Mouse (Mus musculus): ENCODE measurements around the gene Smcr8. TPM values are rescaled to one million over a fixed set of nuclear protein-coding genes. Genes with fewer than 3 reads are reported as not detected.
A peak's percentile ranks its signal among the peaks of the same experiment; 100 is the strongest.

Smcr8 gene
- polyA plus RNA-seq, 1 experiment from 2014 or later: 3.6 TPM

DNA sequence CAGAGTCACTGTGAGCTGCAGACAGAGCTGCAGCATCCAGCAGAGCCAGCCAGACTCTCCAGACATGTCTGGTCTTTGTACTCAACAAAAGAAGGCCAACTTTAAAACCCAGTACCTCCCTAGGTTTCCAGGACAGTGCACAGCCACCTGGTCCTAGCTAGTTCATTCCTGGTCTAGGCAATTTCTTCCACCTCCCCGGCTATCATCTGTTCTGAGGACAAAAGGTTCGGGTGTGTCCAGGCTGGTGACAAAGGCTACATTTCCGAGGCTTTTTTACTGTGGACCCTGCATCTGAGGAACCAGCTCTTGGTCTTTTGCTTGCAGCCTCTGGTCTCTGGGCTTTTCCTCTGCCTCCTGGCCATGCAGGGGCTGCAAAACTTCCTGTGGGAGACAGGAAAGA lies 37.0 kb upstream of the Smcr8 start:
- no peaks in the 10 kb centered on the region for H3K9me3 ChIP-seq (replicated peaks; ENCODE audit: control insufficient read depth, low read length)
- no peaks in the 10 kb centered on the region for H3K27me3 ChIP-seq (ENCODE audit: control insufficient read depth, insufficient read depth, low read depth, low read length)
- WGBS (ENCODE audit: insufficient replicate concordance): 75% methylated on average over 3 of the region's 3 CpGs
- H3K9ac ChIP-seq (ENCODE audit: low read depth, low read length): no peak overlapping the region
- no peak overlapping the region for H3K4me3 ChIP-seq (ENCODE audit: low read depth, low read length)
- H3K4me2 ChIP-seq (ENCODE audit: low read depth, low read length): no peak overlapping the region
- H3K36me3 ChIP-seq (ENCODE audit: control insufficient read depth, insufficient read depth): peaks cover 5% of the 10 kb centered on the region
- no peak overlapping the region for H3K27ac ChIP-seq (ENCODE audit: low read length)
- ATAC-seq (ENCODE audit: low read depth): no peak
- H3K4me1 ChIP-seq (ENCODE audit: control insufficient read depth, low read depth, low read length): peaks cover 3% of the 10 kb centered on the region; the same call in 1 of the 2 replicates

DNA sequence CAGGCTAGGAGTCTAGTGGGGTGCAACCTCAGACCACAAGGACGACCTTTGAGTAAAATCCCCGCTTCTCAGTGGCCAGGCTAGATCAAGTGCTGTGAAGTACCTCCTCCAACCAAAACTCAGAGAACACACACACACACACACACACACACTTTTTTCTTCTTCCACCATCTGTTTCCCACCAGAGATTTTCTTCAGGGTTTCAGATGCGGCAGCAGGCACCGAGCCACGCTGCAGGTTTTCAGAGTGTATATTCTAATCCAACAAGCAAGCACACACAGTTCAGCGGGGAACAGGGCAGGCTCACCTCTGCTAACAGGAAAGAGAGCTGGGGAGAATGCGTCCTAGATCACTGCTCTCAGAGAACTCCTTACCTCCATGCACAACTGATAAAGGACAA lies 21.8 kb upstream of the Smcr8 start:
- no peak for ATAC-seq (ENCODE audit: low read depth)
- Histone ChIP-seq H3K9me3 (replicated peaks; ENCODE audit: control insufficient read depth, low read length) (no peaks in the 10 kb centered on the region), H3K4me3 (ENCODE audit: low read depth, low read length) (no peak overlapping the region), H3K36me3 (ENCODE audit: control insufficient read depth, insufficient read depth) (peaks cover 16% of the 10 kb centered on the region), H3K27me3 (ENCODE audit: control insufficient read depth, insufficient read depth, low read depth, low read length) (no peaks in the 10 kb centered on the region), H3K4me1 (ENCODE audit: control insufficient read depth, low read depth, low read length) (no peaks in the 10 kb centered on the region), H3K27ac (ENCODE audit: low read length) (no peak overlapping the region), H3K9ac (ENCODE audit: low read depth, low read length) (no peak overlapping the region), H3K4me2 (ENCODE audit: low read depth, low read length) (no peak overlapping the region)
- WGBS (ENCODE audit: insufficient replicate concordance): 83% methylated on average over 7 of the region's 7 CpGs

DNA sequence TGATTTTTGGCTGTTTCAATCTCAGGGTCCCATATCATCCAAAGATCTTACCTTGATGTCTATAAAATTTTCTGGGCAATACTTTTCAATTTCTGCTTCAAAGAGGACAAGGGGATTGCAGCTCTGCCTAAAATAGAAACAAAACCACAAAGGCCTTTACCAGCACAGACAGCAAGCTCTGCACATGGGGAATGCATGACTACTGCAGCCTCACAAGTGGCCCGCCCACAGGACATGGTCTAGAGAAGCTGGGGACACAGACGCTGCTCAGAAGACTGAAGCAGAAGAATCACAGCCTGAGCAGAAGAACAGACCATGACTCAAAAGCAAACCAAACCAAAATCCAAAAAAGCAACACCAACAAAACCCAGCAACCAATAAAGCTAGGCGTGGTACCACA lies 15.6 kb upstream of the Smcr8 start:
- 65% methylated on average over 3 of the region's 3 CpGs for WGBS (ENCODE audit: insufficient replicate concordance)
- H3K27me3 ChIP-seq (ENCODE audit: control insufficient read depth, insufficient read depth, low read depth, low read length): no peaks in the 10 kb centered on the region
- no peak overlapping the region for H3K27ac ChIP-seq (ENCODE audit: low read length)
- no peak for ATAC-seq (ENCODE audit: low read depth)
- no peak overlapping the region for H3K4me2 ChIP-seq (ENCODE audit: low read depth, low read length)
- H3K4me3 ChIP-seq (ENCODE audit: low read depth, low read length): no peak overlapping the region
- peaks cover 4% of the 10 kb centered on the region for H3K36me3 ChIP-seq (ENCODE audit: control insufficient read depth, insufficient read depth)
- H3K4me1 ChIP-seq (ENCODE audit: control insufficient read depth, low read depth, low read length): no peaks in the 10 kb centered on the region
- no peaks in the 10 kb centered on the region for H3K9me3 ChIP-seq (replicated peaks; ENCODE audit: control insufficient read depth, low read length)
- no peak overlapping the region for H3K9ac ChIP-seq (ENCODE audit: low read depth, low read length)

DNA sequence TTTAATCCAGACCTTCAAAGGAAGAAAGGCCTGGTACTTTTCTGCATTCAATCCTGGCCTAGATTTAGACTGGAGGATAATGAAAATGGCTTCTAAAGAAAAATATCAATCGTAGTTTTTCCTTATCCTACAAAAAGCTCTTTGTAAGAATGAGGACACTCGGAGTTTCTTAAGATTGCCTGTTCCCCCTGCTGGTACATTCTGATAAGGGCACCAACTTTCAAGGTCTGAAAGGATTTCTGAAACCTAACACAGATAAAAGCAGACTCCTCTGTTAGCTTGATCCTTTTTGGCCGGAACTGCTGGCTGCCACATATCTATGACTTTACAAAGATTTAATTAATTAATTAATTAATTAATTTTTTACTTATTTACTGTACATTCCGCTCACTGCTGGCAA lies 10.4 kb upstream of the Smcr8 start:
- Histone ChIP-seq H3K4me1 (ENCODE audit: control insufficient read depth, low read depth, low read length) (no peaks in the 10 kb centered on the region), H3K27ac (ENCODE audit: low read length) (no peak overlapping the region), H3K4me2 (ENCODE audit: low read depth, low read length) (no peak overlapping the region), H3K9me3 (replicated peaks; ENCODE audit: control insufficient read depth, low read length) (no peaks in the 10 kb centered on the region), H3K27me3 (ENCODE audit: control insufficient read depth, insufficient read depth, low read depth, low read length) (no peaks in the 10 kb centered on the region), H3K4me3 (ENCODE audit: low read depth, low read length) (no peak overlapping the region), H3K9ac (ENCODE audit: low read depth, low read length) (no peak overlapping the region), H3K36me3 (ENCODE audit: control insufficient read depth, insufficient read depth) (no peaks in the 10 kb centered on the region)
- ATAC-seq (ENCODE audit: low read depth): no peak
- 31% methylated on average over 4 of the region's 4 CpGs for WGBS (ENCODE audit: insufficient replicate concordance)

DNA sequence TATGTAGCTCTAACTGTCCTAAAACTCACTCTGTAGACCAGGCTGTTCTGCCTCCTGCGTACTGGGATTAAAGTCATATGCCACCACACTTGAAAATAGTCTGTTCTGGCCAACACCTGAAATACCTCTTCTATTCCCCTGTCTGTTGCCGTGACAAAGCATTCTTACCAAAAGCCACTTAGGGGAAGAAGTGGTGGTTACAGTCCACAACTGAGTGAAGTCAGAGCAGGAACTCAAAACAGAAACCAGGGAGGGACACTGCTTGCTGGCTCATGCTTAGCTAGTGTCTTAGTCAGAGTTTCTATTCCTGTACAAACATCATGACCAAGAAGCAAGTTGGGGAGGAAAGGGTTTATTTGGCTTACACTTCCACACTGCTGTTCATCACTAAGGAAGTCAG lies 8.0 kb upstream of the Smcr8 start:
- WGBS (ENCODE audit: insufficient replicate concordance): 43% methylated on average over 2 of the region's 2 CpGs
- no peaks in the 10 kb centered on the region for H3K27me3 ChIP-seq (ENCODE audit: control insufficient read depth, insufficient read depth, low read depth, low read length)
- H3K9me3 ChIP-seq (replicated peaks; ENCODE audit: control insufficient read depth, low read length): no peaks in the 10 kb centered on the region
- ATAC-seq (ENCODE audit: low read depth): no peak
- H3K36me3 ChIP-seq (ENCODE audit: control insufficient read depth, insufficient read depth): no peaks in the 10 kb centered on the region
- H3K4me1 ChIP-seq (ENCODE audit: control insufficient read depth, low read depth, low read length): no peaks in the 10 kb centered on the region
- H3K27ac ChIP-seq (ENCODE audit: low read length): no peak overlapping the region
- H3K9ac ChIP-seq (ENCODE audit: low read depth, low read length): no peak overlapping the region
- no peak overlapping the region for H3K4me3 ChIP-seq (ENCODE audit: low read depth, low read length)
- no peak overlapping the region for H3K4me2 ChIP-seq (ENCODE audit: low read depth, low read length)

DNA sequence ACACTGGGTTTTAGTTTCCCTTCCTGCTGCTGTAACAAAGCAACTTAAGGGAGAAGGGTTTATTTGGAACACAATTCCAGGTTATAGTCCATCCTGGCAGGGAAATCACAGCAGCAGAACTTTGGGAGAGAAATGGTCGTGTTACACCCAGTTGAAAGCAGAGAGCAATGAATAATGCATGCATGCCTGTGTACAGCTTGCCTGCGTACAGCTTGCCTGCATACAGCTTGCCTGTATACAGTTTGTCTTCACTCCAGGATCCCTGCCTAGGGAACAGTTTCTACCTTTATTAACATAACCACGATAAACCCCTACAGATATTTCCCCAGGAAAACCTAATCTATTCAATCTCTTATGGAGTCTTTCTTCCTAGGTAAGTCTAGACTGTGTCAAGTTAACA lies 6.5 kb upstream of the Smcr8 start:
- H3K27me3 ChIP-seq (ENCODE audit: control insufficient read depth, insufficient read depth, low read depth, low read length): no peaks in the 10 kb centered on the region
- H3K9ac ChIP-seq (ENCODE audit: low read depth, low read length): no peak overlapping the region
- no peaks in the 10 kb centered on the region for H3K36me3 ChIP-seq (ENCODE audit: control insufficient read depth, insufficient read depth)
- H3K9me3 ChIP-seq (replicated peaks; ENCODE audit: control insufficient read depth, low read length): no peaks in the 10 kb centered on the region
- H3K4me2 ChIP-seq (ENCODE audit: low read depth, low read length): no peak overlapping the region
- no peak overlapping the region for H3K27ac ChIP-seq (ENCODE audit: low read length)
- ATAC-seq (ENCODE audit: low read depth): no peak
- no peak overlapping the region for H3K4me3 ChIP-seq (ENCODE audit: low read depth, low read length)
- H3K4me1 ChIP-seq (ENCODE audit: control insufficient read depth, low read depth, low read length): peaks cover 11% of the 10 kb centered on the region
- 76% methylated on average over 3 of the region's 3 CpGs for WGBS (ENCODE audit: insufficient replicate concordance)

DNA sequence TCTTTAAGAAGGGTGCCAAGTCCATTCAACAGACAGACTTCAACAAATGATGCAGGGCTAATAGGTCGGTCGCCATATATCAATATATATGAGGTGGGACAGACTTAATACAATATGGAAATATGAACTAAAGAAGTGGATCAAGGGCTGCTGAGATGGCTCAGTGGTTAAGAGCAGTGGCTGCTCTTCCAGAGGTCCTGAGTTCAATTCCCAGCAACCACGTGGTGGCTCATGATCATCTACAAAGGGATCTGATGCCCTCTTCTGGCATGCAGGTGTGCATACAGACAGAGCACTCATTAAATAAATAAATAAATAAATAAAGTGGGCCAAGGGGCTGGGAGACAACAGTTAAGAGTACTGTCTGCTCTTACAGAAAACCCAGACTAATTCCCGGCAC lies 5.2 kb upstream of the Smcr8 start:
- no peaks in the 10 kb centered on the region for H3K27me3 ChIP-seq (ENCODE audit: control insufficient read depth, insufficient read depth, low read depth, low read length)
- H3K4me3 ChIP-seq (ENCODE audit: low read depth, low read length): no peak overlapping the region
- H3K4me2 ChIP-seq (ENCODE audit: low read depth, low read length): no peak overlapping the region
- H3K36me3 ChIP-seq (ENCODE audit: control insufficient read depth, insufficient read depth): no peaks in the 10 kb centered on the region
- no peak overlapping the region for H3K9ac ChIP-seq (ENCODE audit: low read depth, low read length)
- H3K9me3 ChIP-seq (replicated peaks; ENCODE audit: control insufficient read depth, low read length): no peaks in the 10 kb centered on the region
- H3K27ac ChIP-seq (ENCODE audit: low read length): no peak overlapping the region
- WGBS (ENCODE audit: insufficient replicate concordance): 78% methylated on average over 4 of the region's 4 CpGs
- peaks cover 15% of the 10 kb centered on the region for H3K4me1 ChIP-seq (ENCODE audit: control insufficient read depth, low read depth, low read length)
- no peak for ATAC-seq (ENCODE audit: low read depth)

DNA sequence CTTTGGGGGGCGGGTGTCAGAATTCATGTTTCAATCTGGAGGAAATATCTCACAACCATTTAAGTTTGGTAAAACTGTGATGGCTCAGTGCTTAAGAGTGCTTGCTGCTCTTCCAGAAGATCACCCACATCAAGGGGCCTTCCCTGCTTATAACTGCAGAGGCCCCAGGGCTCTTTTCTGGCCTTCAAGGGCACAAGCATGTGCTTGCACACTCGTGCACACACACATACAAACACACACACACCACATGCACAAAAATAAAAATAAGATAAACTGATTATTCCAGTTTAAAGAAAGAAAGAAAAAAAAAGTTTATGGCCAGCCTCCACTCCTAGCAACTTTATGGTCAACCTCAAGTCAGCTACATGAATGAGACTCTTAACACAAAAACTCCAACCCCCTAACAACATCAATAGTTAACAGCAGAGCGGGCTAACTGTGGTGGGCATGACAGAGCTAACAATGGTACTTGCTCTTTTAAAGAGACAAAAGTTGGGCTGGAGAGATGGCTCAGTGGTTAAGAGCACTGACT lies 3.1 kb upstream of the Smcr8 start:
- Histone ChIP-seq H3K27ac (ENCODE audit: low read length) (no peak overlapping the region), H3K4me3 (ENCODE audit: low read depth, low read length) (no peak overlapping the region), H3K4me2 (ENCODE audit: low read depth, low read length) (no peak overlapping the region), H3K36me3 (ENCODE audit: control insufficient read depth, insufficient read depth) (no peaks in the 10 kb centered on the region), H3K9ac (ENCODE audit: low read depth, low read length) (no peak overlapping the region), H3K4me1 (ENCODE audit: control insufficient read depth, low read depth, low read length) (peaks cover 28% of the 10 kb centered on the region), H3K27me3 (ENCODE audit: control insufficient read depth, insufficient read depth, low read depth, low read length) (no peaks in the 10 kb centered on the region), H3K9me3 (replicated peaks; ENCODE audit: control insufficient read depth, low read length) (no peaks in the 10 kb centered on the region)
- no peak for ATAC-seq (ENCODE audit: low read depth)
- WGBS (ENCODE audit: insufficient replicate concordance): 74% methylated on average over 3 of the region's 3 CpGs

DNA sequence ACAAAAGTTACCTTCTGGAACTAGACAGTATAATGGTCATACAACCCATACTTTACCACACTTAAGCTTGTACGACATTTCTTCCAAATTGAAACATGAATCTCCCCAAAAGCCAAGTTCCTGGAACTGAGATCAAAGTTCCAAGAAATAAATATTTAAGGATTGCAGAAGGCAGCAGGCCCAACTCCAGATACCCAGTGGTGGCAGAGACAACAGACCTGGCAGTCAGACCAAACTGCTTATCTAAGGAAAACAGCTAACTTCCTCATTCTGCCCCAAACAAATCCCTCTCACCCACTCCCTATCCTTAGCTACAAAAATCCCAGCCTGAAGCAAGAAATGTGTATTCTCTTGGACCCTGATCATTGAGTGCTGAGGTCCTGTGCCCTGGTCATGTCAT lies 2.5 kb upstream of the Smcr8 start:
- no peak overlapping the region for H3K9ac ChIP-seq (ENCODE audit: low read depth, low read length)
- peaks cover 34% of the 10 kb centered on the region for H3K4me1 ChIP-seq (ENCODE audit: control insufficient read depth, low read depth, low read length)
- no peaks in the 10 kb centered on the region for H3K27me3 ChIP-seq (ENCODE audit: control insufficient read depth, insufficient read depth, low read depth, low read length)
- ATAC-seq (ENCODE audit: low read depth): no peak
- H3K27ac ChIP-seq (ENCODE audit: low read length): no peak overlapping the region
- H3K9me3 ChIP-seq (replicated peaks; ENCODE audit: control insufficient read depth, low read length): no peaks in the 10 kb centered on the region
- H3K36me3 ChIP-seq (ENCODE audit: control insufficient read depth, insufficient read depth): no peaks in the 10 kb centered on the region
- WGBS (ENCODE audit: insufficient replicate concordance): 20% methylated on average over 1 of the region's 1 CpGs
- H3K4me2 ChIP-seq (ENCODE audit: low read depth, low read length): peak overlapping the region; percentile 75; the same call in 1 of the 2 replicates
- H3K4me3 ChIP-seq (ENCODE audit: low read depth, low read length): no peak overlapping the region
